Mouse (Mus musculus): ENCODE measurements around the gene Rcor1. TPM values are rescaled to one million over a fixed set of nuclear protein-coding genes. Genes with fewer than 3 reads are reported as not detected.

Rcor1 gene
- polyA plus RNA-seq (2015; fragmentation: Nextera tagmentation; extraction: Ambion mirVana) = 8.0 and 8.4 TPM in 2 replicates

DNA sequence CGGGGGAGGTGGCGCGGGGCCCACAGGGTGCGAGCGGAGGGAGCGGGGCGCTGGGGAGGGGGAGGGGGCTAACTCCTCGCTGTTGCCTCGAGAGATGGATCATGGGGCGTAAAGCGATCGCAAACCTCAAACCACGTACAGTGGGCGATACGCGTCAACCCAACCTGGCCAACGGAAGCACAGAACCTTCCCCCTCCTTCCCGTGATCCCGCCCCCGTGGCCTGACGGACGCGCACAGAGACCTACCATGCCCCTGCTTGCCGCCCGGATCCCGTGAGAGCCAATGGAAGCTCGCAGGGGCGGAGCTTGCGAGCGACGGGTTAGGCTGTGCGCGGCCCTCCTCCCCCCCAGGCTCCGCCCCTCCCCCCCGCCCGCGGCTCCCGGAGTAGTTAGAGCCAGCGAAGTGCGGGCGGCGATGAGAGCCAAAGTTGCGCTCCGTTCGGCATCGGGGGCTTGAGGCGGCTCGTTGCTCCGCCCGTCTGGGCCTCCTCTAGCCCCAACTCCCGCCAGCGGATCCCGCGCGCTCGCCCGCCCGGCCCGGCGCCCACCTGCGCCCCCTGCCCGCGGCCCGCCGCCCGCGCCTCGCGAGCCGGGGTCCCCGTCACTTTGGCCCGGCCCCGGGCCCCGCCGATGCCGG is at the start of gene Rcor1:
Rcor1 (plus strand) TSS at position 376 of the 637 bp plus-strand sequence.
- peak within 1 kb of the TSS; percentile 100 for H3K27ac ChIP-seq
- H3K4me2 ChIP-seq = peak within 1 kb of the TSS; percentile 96
- no peaks in the 10 kb centered on the region for H3K9me3 ChIP-seq (replicated peaks)
- WGBS = 0% methylated on average over 45 of the region's 76 CpGs
- ATAC-seq = peak; percentile 98
- peak within 1 kb of the TSS; percentile 88 for H3K9ac ChIP-seq
- no peaks in the 10 kb centered on the region for H3K27me3 ChIP-seq
- peaks cover 7% of the 10 kb centered on the region for H3K36me3 ChIP-seq (ENCODE audit: poor library complexity, severe bottlenecking)
- H3K4me3 ChIP-seq = peak within 1 kb of the TSS; percentile 75
- peaks cover 25% of the 10 kb centered on the region for H3K4me1 ChIP-seq

DNA sequence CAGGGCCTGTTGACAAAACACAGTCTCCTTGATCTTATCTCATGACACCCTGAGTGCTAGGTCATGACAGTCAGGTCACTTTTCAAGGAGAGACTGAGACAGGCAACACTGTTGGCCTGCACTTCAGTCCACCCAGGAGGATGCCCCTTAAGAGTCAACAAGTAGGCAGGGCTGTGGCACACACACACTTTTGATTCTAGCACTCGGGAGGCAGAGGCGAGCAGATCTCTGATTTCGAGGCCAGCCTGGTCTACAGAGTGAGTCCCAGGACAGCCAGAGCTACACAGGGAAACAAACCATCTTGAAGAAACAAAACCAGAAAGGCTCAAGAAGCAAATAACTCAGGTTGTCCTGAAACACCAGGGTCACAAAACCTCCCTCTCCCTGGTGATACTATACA is 49.7 kb upstream of the Rcor1 start:
- Histone ChIP-seq H3K27me3 (no peaks in the 10 kb centered on the region), H3K36me3 (ENCODE audit: poor library complexity, severe bottlenecking) (no peaks in the 10 kb centered on the region), H3K27ac (no peak overlapping the region), H3K9ac (no peak overlapping the region), H3K4me3 (no peak overlapping the region), H3K4me2 (no peak overlapping the region), H3K4me1 (peaks cover 13% of the 10 kb centered on the region; the same call in 1 of the 2 replicates), H3K9me3 (replicated peaks) (no peaks in the 10 kb centered on the region)
- ATAC-seq = no peak
- WGBS = 91% methylated on average over 3 of the region's 3 CpGs

DNA sequence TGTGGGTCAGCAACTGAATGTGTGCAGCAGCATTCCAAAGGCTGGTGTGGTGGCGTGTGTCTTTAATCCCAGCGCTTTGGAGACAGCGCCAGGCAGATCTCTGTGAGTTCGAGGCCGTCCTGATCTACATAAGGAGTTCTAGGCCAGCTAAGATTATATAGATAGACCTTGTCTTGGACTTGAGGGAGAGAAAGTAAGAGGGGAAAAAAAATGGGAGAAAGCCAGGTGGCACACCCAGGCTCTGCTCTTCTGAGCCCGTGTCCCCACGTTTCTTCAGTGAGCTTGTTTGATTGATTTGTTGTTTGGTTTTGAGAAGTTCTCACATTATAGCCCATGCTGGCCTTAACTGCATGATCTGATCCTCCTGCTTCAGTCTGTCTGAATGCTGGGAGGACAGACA is 48.7 kb upstream of the Rcor1 start:
- H3K4me2 ChIP-seq = no peak overlapping the region
- no peaks in the 10 kb centered on the region for H3K27me3 ChIP-seq
- peaks cover 13% of the 10 kb centered on the region; the same call in 1 of the 2 replicates for H3K4me1 ChIP-seq
- H3K4me3 ChIP-seq = no peak overlapping the region
- H3K9ac ChIP-seq = no peak overlapping the region
- H3K27ac ChIP-seq = no peak overlapping the region
- H3K36me3 ChIP-seq (ENCODE audit: poor library complexity, severe bottlenecking) = no peaks in the 10 kb centered on the region
- 95% methylated on average over 7 of the region's 7 CpGs for WGBS
- no peak for ATAC-seq
- no peaks in the 10 kb centered on the region for H3K9me3 ChIP-seq (replicated peaks)

DNA sequence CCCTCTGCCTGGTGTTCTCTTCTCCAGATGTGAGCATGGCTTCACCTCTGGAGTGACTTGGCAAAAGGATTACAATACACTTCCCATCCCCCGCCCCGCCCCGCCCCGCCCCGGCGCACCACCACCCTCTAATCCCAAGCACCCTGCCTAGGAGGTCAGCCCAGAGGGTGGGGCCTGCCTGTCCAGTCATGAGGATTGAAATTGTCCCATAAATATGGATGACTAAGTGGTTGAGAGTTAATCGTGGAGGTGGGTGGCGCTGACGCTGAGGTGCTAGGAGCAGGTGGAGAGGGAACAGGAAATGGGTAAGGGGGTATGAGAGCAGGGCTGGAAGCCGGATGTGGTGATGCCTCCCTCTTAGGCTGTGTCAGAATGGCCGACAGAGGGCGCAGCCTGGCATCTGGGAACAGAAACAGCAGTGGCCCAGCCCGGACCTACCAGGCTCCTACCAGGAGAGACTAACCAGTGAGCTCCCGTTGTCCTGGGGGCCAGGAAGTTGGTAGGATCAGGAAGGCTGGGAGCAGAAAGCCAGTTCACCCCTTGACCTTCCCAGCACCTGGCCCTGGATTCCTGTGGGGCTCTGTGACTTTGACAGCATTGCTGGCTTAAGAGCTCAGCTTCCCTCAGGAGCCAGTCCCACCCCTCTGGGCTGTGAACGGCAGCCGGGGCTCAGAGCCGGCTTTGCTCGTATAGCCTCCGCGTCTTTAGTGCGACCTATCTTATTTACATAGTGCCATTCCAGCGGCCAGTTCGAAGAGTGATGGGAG is 47.6 kb upstream of the Rcor1 start:
- Histone ChIP-seq H3K4me3 (peak overlapping the region; percentile 44), H3K27ac (peak overlapping the region; percentile 63; the same call in 1 of the 2 replicates), H3K4me2 (peak overlapping the region; percentile 61), H3K27me3 (no peaks in the 10 kb centered on the region), H3K36me3 (ENCODE audit: poor library complexity, severe bottlenecking) (no peaks in the 10 kb centered on the region), H3K9ac (peak overlapping the region; percentile 63), H3K9me3 (replicated peaks) (no peaks in the 10 kb centered on the region), H3K4me1 (peaks cover 13% of the 10 kb centered on the region; the same call in 1 of the 2 replicates)
- WGBS = 3% methylated on average over 23 of the region's 23 CpGs
- ATAC-seq = peak; percentile 88

DNA sequence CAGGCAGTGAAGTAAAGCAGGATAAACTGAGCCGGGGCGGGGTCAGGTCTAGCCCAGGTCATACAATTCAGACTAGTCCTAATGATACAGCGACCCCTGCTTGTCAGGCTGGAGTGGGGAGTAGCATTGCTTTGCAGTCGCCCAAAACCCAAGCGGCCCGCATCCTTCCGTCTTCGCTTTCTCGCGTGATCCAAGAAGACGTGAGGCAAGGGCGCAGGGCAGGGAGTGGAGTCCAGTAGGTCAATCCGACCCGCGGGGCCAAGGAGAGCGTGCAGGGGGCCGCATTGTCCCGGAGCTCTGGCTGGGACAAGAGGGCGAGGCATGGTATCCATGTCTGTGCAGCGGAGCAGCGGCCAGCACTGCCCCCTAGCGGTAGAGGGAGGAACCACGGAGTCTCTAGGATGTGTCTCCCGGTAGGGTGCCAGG is 47.0 kb upstream of the Rcor1 start:
- ATAC-seq = peak; percentile 89
- Histone ChIP-seq H3K27me3 (no peaks in the 10 kb centered on the region), H3K4me1 (peaks cover 13% of the 10 kb centered on the region; the same call in 1 of the 2 replicates), H3K4me2 (peak overlapping the region; percentile 61), H3K9ac (peak overlapping the region; percentile 63), H3K4me3 (peak overlapping the region; percentile 44), H3K27ac (peak overlapping the region; percentile 63; the same call in 1 of the 2 replicates), H3K9me3 (replicated peaks) (no peaks in the 10 kb centered on the region), H3K36me3 (ENCODE audit: poor library complexity, severe bottlenecking) (no peaks in the 10 kb centered on the region)
- whole genome bisulfite sequencing = 0% methylated on average over 24 of the region's 24 CpGs

DNA sequence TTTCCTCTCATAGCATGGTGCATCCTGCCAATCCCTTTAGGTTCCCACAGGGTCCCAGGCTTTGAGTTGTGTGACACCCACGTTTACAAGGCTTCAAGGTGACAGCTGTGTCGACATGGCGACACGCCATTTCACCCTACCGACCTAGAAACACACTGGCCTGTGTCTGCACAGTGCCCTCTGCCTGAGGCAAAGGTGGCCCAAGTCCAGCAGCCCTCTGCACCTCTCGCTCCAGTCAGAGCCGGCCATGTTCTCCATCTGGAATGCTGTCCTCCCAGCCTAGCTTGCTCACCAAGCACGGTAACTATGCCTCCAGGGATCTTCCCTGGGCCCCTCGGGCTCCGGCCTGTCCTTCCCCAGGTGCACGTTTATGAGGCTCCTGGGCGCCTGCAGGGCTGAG is 46.4 kb upstream of the Rcor1 start:
- peaks cover 13% of the 10 kb centered on the region; the same call in 1 of the 2 replicates for H3K4me1 ChIP-seq
- H3K4me3 ChIP-seq = peak overlapping the region; percentile 44; the same call in 1 of the 2 replicates
- no peak for ATAC-seq
- H3K36me3 ChIP-seq (ENCODE audit: poor library complexity, severe bottlenecking) = no peaks in the 10 kb centered on the region
- no peak overlapping the region for H3K27ac ChIP-seq
- WGBS = 79% methylated on average over 12 of the region's 12 CpGs
- H3K27me3 ChIP-seq = no peaks in the 10 kb centered on the region
- H3K9ac ChIP-seq = no peak overlapping the region
- peaks cover 3% of the 10 kb centered on the region; the same call in 1 of the 2 replicates for H3K9me3 ChIP-seq (replicated peaks)
- H3K4me2 ChIP-seq = peak overlapping the region; percentile 61

GRCm38 (mm10) chr12:110993226-110993625 is 45.9 kb upstream of the Rcor1 start:
- Histone ChIP-seq H3K9me3 (replicated peaks) (peaks cover 6% of the 10 kb centered on the region; the same call in 1 of the 2 replicates), H3K36me3 (ENCODE audit: poor library complexity, severe bottlenecking) (no peaks in the 10 kb centered on the region), H3K9ac (no peak overlapping the region), H3K4me1 (peaks cover 13% of the 10 kb centered on the region; the same call in 1 of the 2 replicates), H3K27ac (no peak overlapping the region), H3K4me3 (no peak overlapping the region), H3K4me2 (no peak overlapping the region), H3K27me3 (no peaks in the 10 kb centered on the region)
- WGBS = 92% methylated on average over 3 of the region's 3 CpGs
- ATAC-seq = no peak

DNA sequence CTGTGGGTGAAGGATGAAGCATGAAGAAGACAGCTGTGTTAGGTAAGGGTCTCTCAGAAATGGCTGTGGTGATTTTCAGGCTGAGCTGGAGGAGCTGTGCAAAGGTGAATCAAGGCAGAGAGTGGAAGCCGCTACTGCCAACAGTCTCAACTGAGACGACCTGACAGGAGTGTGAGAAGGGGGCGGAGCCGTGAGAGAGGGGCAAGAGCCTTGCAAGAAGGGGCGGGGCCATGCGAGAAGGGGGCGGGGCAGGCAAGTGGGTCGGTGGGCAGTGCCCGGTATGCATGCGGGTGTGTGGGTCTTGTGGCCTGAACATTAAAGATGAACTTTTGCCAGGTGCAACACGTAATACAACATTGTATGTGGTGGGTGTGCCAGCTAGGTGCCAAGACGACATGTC is 44.5 kb upstream of the Rcor1 start:
- peaks cover 6% of the 10 kb centered on the region; the same call in 1 of the 2 replicates for H3K9me3 ChIP-seq (replicated peaks)
- ATAC-seq = no peak
- no peak overlapping the region for H3K27ac ChIP-seq
- H3K36me3 ChIP-seq (ENCODE audit: poor library complexity, severe bottlenecking) = no peaks in the 10 kb centered on the region
- peaks cover 13% of the 10 kb centered on the region; the same call in 1 of the 2 replicates for H3K4me1 ChIP-seq
- no peak overlapping the region for H3K9ac ChIP-seq
- 40% methylated on average over 12 of the region's 12 CpGs for WGBS
- no peaks in the 10 kb centered on the region for H3K27me3 ChIP-seq
- H3K4me2 ChIP-seq = no peak overlapping the region
- H3K4me3 ChIP-seq = no peak overlapping the region

- Histone ChIP-seq H3K27ac (no peak overlapping the region), H3K4me2 (no peak overlapping the region), H3K9ac (no peak overlapping the region), H3K4me1 (no peaks in the 10 kb centered on the region), H3K4me3 (no peak overlapping the region), H3K27me3 (no peaks in the 10 kb centered on the region), H3K9me3 (replicated peaks) (peaks cover 6% of the 10 kb centered on the region; the same call in 1 of the 2 replicates), H3K36me3 (ENCODE audit: poor library complexity, severe bottlenecking) (no peaks in the 10 kb centered on the region)
- ATAC-seq = no peak
- whole genome bisulfite sequencing = 95% methylated on average over 11 of the region's 11 CpGs
These were observed 41.1 kb upstream of the Rcor1 start for GRCm38 (mm10) chr12:110998092-110998491.

- WGBS = 77% methylated on average over 2 of the region's 2 CpGs
These were observed 39.3 kb upstream of the Rcor1 start for GRCm38 (mm10) chr12:110999820-111000219.

GRCm38 (mm10) chr12:111000956-111001355 is 38.2 kb upstream of the Rcor1 start:
- H3K27me3 ChIP-seq = no peaks in the 10 kb centered on the region
- H3K9me3 ChIP-seq (replicated peaks) = peaks cover 6% of the 10 kb centered on the region; the same call in 1 of the 2 replicates
- H3K4me2 ChIP-seq = no peak overlapping the region
- no peak overlapping the region for H3K9ac ChIP-seq
- no peak overlapping the region for H3K27ac ChIP-seq
- H3K4me3 ChIP-seq = no peak overlapping the region
- H3K4me1 ChIP-seq = peaks cover under 1% of the 10 kb centered on the region; the same call in 1 of the 2 replicates
- 97% methylated on average over 7 of the region's 7 CpGs for WGBS
- no peak for ATAC-seq
- H3K36me3 ChIP-seq (ENCODE audit: poor library complexity, severe bottlenecking) = no peaks in the 10 kb centered on the region

More at GRCm38 (mm10) chr12:110999820-111000219, 39.3 kb upstream of the Rcor1 start:
- no peak overlapping the region for H3K4me2 ChIP-seq
- no peak for ATAC-seq
- no peaks in the 10 kb centered on the region for H3K36me3 ChIP-seq (ENCODE audit: poor library complexity, severe bottlenecking)
- H3K27ac ChIP-seq = no peak overlapping the region
- H3K4me3 ChIP-seq = no peak overlapping the region
- H3K9ac ChIP-seq = no peak overlapping the region
- no peaks in the 10 kb centered on the region for H3K4me1 ChIP-seq
- H3K27me3 ChIP-seq = no peaks in the 10 kb centered on the region
- H3K9me3 ChIP-seq (replicated peaks) = peaks cover 6% of the 10 kb centered on the region; the same call in 1 of the 2 replicates

DNA sequence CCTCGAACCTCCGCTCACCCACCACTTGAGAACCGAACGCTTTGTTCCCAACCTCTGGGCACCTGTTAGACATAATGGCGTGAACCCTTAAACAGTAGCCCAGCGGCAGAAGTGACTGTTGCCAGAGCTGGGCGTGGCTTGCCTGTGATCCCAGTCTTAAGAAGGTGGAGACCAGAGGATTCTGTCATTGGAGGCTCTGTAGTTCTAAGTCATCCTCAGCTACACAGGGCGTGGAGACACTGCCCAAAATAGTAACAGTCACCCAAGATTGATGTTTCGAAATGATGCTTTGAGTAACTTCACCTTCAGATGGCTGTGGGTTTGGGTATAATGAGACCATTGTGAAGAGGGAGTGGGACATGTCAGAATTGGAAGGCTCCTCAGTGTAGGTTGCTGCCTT is 35.0 kb upstream of the Rcor1 start:
- WGBS = 81% methylated on average over 9 of the region's 9 CpGs
- no peak for ATAC-seq

More for the DNA sequence above, 35.0 kb upstream of the Rcor1 start:
- Histone ChIP-seq H3K4me3 (no peak overlapping the region), H3K27ac (no peak overlapping the region), H3K4me2 (no peak overlapping the region), H3K27me3 (no peaks in the 10 kb centered on the region), H3K36me3 (ENCODE audit: poor library complexity, severe bottlenecking) (no peaks in the 10 kb centered on the region), H3K9ac (no peak overlapping the region), H3K4me1 (peaks cover 18% of the 10 kb centered on the region), H3K9me3 (replicated peaks) (no peaks in the 10 kb centered on the region)

Data from forebrain, embryonic 13.5 days (tissue).